ENCODE assay signal across 10 mouse cellular contexts in genomic region chr15:78896149-78896548, GRCm38 (mm10). TPM values are rescaled to one million over a fixed set of nuclear protein-coding genes. Genes with fewer than 3 reads are reported as not detected.
A peak's percentile ranks its signal among the peaks of the same experiment; 100 is the strongest.
DNase-seq lines count a peak whose midpoint lies in the region; ATAC-seq and TF ChIP-seq lines count a peak whose summit lies in the region.
"Had no signal": no experiment of that assay in that cellular context is flagged by ENCODE, and none has a peak within 500 bp of the region (broad histone marks: within the 10 kb centered on the region; RNA-seq: fewer than 3 reads in every experiment).

No protein-coding gene starts in this region.

- 73% methylated on average over 3 of the region's 3 CpGs for WGBS in heart, embryonic 11.5 days (ENCODE audit: insufficient replicate concordance)
- 81% methylated on average over 3 of the region's 3 CpGs for WGBS in limb, embryonic 10.5 days

- peaks cover 82% of the 10 kb centered on the region for H3K4me1 ChIP-seq in heart, embryonic 11.5 days (ENCODE audit: control insufficient read depth, insufficient read depth, low read length)
- peaks cover 6% of the 10 kb centered on the region for H3K4me1 ChIP-seq in ES-Bruce4 (ENCODE audit: control insufficient read depth, insufficient read depth, low read length)
- peaks cover 83% of the 10 kb centered on the region for H3K4me1 ChIP-seq in limb, embryonic 10.5 days

- H3K27ac ChIP-seq in heart, embryonic 11.5 days (ENCODE audit: low read depth, low read length) = 0 out of 2 replicates have a peak overlapping the region, but pooled peaks have one; percentile 35
- H3K27ac ChIP-seq in ES-Bruce4 (ENCODE audit: insufficient read depth, low read length) = peak overlapping the region; percentile 53
- peak overlapping the region; percentile 51; the same call in 1 of the 2 replicates for H3K27ac ChIP-seq in limb, embryonic 10.5 days

- peak overlapping the region; percentile 29 for H3K4me2 ChIP-seq in heart, embryonic 11.5 days

- 0 out of 2 replicates have a peak overlapping the region, but pooled peaks have one; percentile 58 for H3K9ac ChIP-seq in heart, embryonic 11.5 days (ENCODE audit: low read depth, low read length)
- no peak overlapping the region for H3K9ac ChIP-seq in ES-Bruce4 (ENCODE audit: low read depth, poor library complexity, severe bottlenecking)

- H3K27me3 ChIP-seq in heart, embryonic 11.5 days (ENCODE audit: control insufficient read depth, insufficient read depth, low read length) = no peaks in the 10 kb centered on the region
- H3K27me3 ChIP-seq in ES-Bruce4 (ENCODE audit: control insufficient read depth, insufficient read depth, low read length, poor library complexity, severe bottlenecking) = no peaks in the 10 kb centered on the region
- H3K27me3 ChIP-seq in limb, embryonic 10.5 days (ENCODE audit: low read depth, poor library complexity, severe bottlenecking) = 0 out of 2 replicates have a peak, but pooled peaks cover 1% of the 10 kb centered on the region
- H3K27me3 ChIP-seq: CH12.LX had no signal

- ATAC-seq in heart, embryonic 11.5 days (replicated peaks; ENCODE audit: insufficient number of reproducible peaks, low FRiP score, low TSS enrichment) = no peak
- ATAC-seq in monocyte, adult 5-6 weeks (replicated peaks; ENCODE audit: insufficient number of reproducible peaks, low FRiP score, low TSS enrichment, poor library complexity, severe bottlenecking) = peak; percentile 42; the same call in 1 of the 2 replicates
- ATAC-seq: midbrain, embryonic 16.5 days had no signal

- TF ChIP-seq EP300 in ES-Bruce4 (IDR thresholded peaks at IDR 0.05; ENCODE audit: insufficient read depth, low read depth, low read length) = peak; percentile 84

- no peak overlapping the region for H3K4me3 ChIP-seq in heart, embryonic 11.5 days (ENCODE audit: low read depth, low read length)
- no peak overlapping the region for H3K4me3 ChIP-seq in ES-Bruce4 (ENCODE audit: low read depth, low read length)
- no peak overlapping the region for H3K4me3 ChIP-seq in limb, embryonic 10.5 days

- DNase-seq in heart, adult 8-10 months (ENCODE audit: low spot score) = no peak
- no peak for DNase-seq in limb, embryonic 10.5 days (ENCODE audit: low spot score)
- DNase-seq in ovary, postnatal 36 days (ENCODE audit: low spot score) = no peak
- DNase-seq in right cerebral cortex, postnatal 10 days (ENCODE audit: low spot score in 2 of 2) = no peak
- no peak for DNase-seq in left cerebral cortex, adult 8-10 months (ENCODE audit: low spot score in 2 of 2)

- no peaks in the 10 kb centered on the region for H3K9me3 ChIP-seq in heart, embryonic 11.5 days (replicated peaks; ENCODE audit: control insufficient read depth, low read length)
- H3K9me3 ChIP-seq in ES-Bruce4 (replicated peaks; ENCODE audit: control insufficient read depth, insufficient read depth, low read length, poor library complexity, severe bottlenecking) = no peaks in the 10 kb centered on the region
- no peaks in the 10 kb centered on the region for H3K9me3 ChIP-seq in limb, embryonic 10.5 days (replicated peaks)

- no peak for TF ChIP-seq POLR2A in ES-Bruce4 (IDR thresholded peaks at IDR 0.05; ENCODE audit: insufficient read depth, low read length)

- TF ChIP-seq CTCF in ES-Bruce4 (IDR thresholded peaks at IDR 0.05; ENCODE audit: low read depth, low read length) = no peak

- peaks cover 13% of the 10 kb centered on the region for H3K36me3 ChIP-seq in heart, embryonic 11.5 days (ENCODE audit: control insufficient read depth, insufficient read depth, low read length)
- peaks cover 4% of the 10 kb centered on the region; the same call in 1 of the 2 replicates for H3K36me3 ChIP-seq in ES-Bruce4 (ENCODE audit: control insufficient read depth, insufficient read depth, low read length, poor library complexity, severe bottlenecking)
- peaks cover 44% of the 10 kb centered on the region for H3K36me3 ChIP-seq in limb, embryonic 10.5 days

RNA-seq across cellular contexts. Expression of gene Gm49510, which starts 3.3 kb away (rescaled TPM):
- 0.23 and 0.47 TPM in 2 replicates for polyA plus RNA-seq in heart, embryonic 11.5 days (2014; fragmentation: Nextera tagmentation; extraction: Ambion mirVana)
- total RNA-seq in heart, adult 8-10 months (2022) = not detected
- polyA plus RNA-seq in ES-Bruce4 (2011; ENCODE audit: insufficient read depth, insufficient read length, low read depth, missing spikeins) = not detected in 2 replicates
- 0.13 and 0.51 TPM in 2 replicates for polyA plus RNA-seq in limb, embryonic 10.5 days (2016; fragmentation: Nextera tagmentation; extraction: Ambion mirVana)
- total RNA-seq in monocyte, adult 5-6 weeks (2017) = 1.7 to 3.9 TPM (median 1.9 TPM) in 3 replicates
- under 1 TPM in 2 of 4 experiments, not detected in 2; 0.36 to 0.46 TPM for total RNA-seq in left cerebral cortex, adult 8-10 months (2022)
- polyA plus RNA-seq: midbrain, embryonic 16.5 days had no signal

RNA-seq across cellular contexts. Expression of gene Sh3bp1, which starts 3.4 kb away (rescaled TPM):
- 25.0 and 29.3 TPM in 2 replicates for polyA plus RNA-seq in heart, embryonic 11.5 days (2014; fragmentation: Nextera tagmentation; extraction: Ambion mirVana)
- 1 to 10 TPM; 2.6 to 6.3 (median 4.1) TPM for total RNA-seq in heart, adult 8-10 months (2022)
- 26.8 and 41.7 TPM in 2 replicates for polyA plus RNA-seq in ES-Bruce4 (2011; ENCODE audit: insufficient read depth, insufficient read length, low read depth, missing spikeins)
- 51.1 and 51.2 TPM in 2 replicates for polyA plus RNA-seq in limb, embryonic 10.5 days (2016; fragmentation: Nextera tagmentation; extraction: Ambion mirVana)
- 18.5 to 41.3 TPM (median 19.2 TPM) in 3 replicates for total RNA-seq in monocyte, adult 5-6 weeks (2017)
- 10 to 100 TPM; 26.2 to 38.6 (median 32.2) TPM for total RNA-seq in left cerebral cortex, adult 8-10 months (2022)

RNA-seq across cellular contexts. Expression of gene Pdxp, which starts 17.6 kb away (rescaled TPM):
- 24.3 and 25.7 TPM in 2 replicates for polyA plus RNA-seq in heart, embryonic 11.5 days (2014; fragmentation: Nextera tagmentation; extraction: Ambion mirVana)
- 1 to 10 TPM in 2 of 4 experiments, under 1 TPM in 2; 0.69 to 1.0 (median 0.88) TPM for total RNA-seq in heart, adult 8-10 months (2022)
- polyA plus RNA-seq in ES-Bruce4 (2011; ENCODE audit: insufficient read depth, insufficient read length, low read depth, missing spikeins) = 22.8 and 28.0 TPM in 2 replicates
- polyA plus RNA-seq in limb, embryonic 10.5 days (2016; fragmentation: Nextera tagmentation; extraction: Ambion mirVana) = 37.1 and 40.8 TPM in 2 replicates
- 1.1 to 3.5 TPM in 2 of 3 replicates, not detected in the other for total RNA-seq in monocyte, adult 5-6 weeks (2017)
- 100 to 1,000 TPM; 157 to 176 (median 166) TPM for total RNA-seq in left cerebral cortex, adult 8-10 months (2022)

RNA-seq across cellular contexts. Expression of gene Gga1, which starts 19.2 kb away (rescaled TPM):
- 29.3 and 31.7 TPM in 2 replicates for polyA plus RNA-seq in heart, embryonic 11.5 days (2014; fragmentation: Nextera tagmentation; extraction: Ambion mirVana)
- 10 to 100 TPM; 44.8 to 49.1 (median 46.3) TPM for total RNA-seq in heart, adult 8-10 months (2022)
- polyA plus RNA-seq in ES-Bruce4 (2011; ENCODE audit: insufficient read depth, insufficient read length, low read depth, missing spikeins) = 25.8 and 29.3 TPM in 2 replicates
- polyA plus RNA-seq in limb, embryonic 10.5 days (2016; fragmentation: Nextera tagmentation; extraction: Ambion mirVana) = 49.9 and 56.5 TPM in 2 replicates
- total RNA-seq in monocyte, adult 5-6 weeks (2017) = 18.3 to 37.9 TPM (median 20.8 TPM) in 3 replicates
- 10 to 100 TPM; 53.5 to 64.7 (median 57.6) TPM for total RNA-seq in left cerebral cortex, adult 8-10 months (2022)

RNA-seq across cellular contexts. Expression of gene Lgals1, which starts 30.4 kb away (rescaled TPM):
- polyA plus RNA-seq in heart, embryonic 11.5 days (2014; fragmentation: Nextera tagmentation; extraction: Ambion mirVana) = 541 and 566 TPM in 2 replicates
- 100 to 1,000 TPM; 175 to 339 (median 222) TPM for total RNA-seq in heart, adult 8-10 months (2022)
- polyA plus RNA-seq in ES-Bruce4 (2011; ENCODE audit: insufficient read depth, insufficient read length, low read depth, missing spikeins) = 225 and 232 TPM in 2 replicates
- polyA plus RNA-seq in limb, embryonic 10.5 days (2016; fragmentation: Nextera tagmentation; extraction: Ambion mirVana) = 292 and 458 TPM in 2 replicates
- 404 to 1,073 TPM (median 510 TPM) in 3 replicates for total RNA-seq in monocyte, adult 5-6 weeks (2017)
- 10 to 100 TPM; 19.2 to 31.4 (median 26.5) TPM for total RNA-seq in left cerebral cortex, adult 8-10 months (2022)

Comparison
In these comparisons a context has a peak if more than half of its experiments do, and no peak if none do; other contexts are left out.
1. RNA of gene Pdxp, which starts 17.6 kb away (total RNA-seq): 157 to 176 TPM in left cerebral cortex, adult 8-10 months; 1.1 to 3.5 TPM in monocyte, adult 5-6 weeks and 0.69 to 1.0 TPM in heart, adult 8-10 months; every median in the first group is over 10 times any median in the second.
2. Peak in every context shown above with its lines, with median percentiles within 50 percentile points of each other: H3K27ac ChIP-seq.